ENCODE assay signal across 29 mouse cellular contexts in the genomic region with DNA sequence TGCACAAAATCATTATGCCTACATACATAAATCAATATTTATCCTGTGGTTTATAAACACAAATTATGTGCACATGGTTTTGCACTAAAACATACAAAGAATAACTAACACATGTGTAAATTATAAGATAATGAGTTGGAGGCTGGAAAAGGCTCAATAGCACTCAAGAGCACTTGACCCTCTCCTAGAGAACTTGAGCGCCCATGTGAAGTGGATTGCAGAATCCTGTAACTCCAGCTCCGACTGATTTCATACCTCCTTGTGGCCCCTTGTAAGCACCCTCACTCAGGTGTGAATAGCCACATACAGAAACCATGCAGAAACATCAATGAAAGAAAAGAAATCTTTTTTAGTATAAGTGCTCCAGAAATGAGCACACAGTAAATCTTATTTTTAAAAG.
DNase-seq lines count a peak whose midpoint lies in the region; ATAC-seq and TF ChIP-seq lines count a peak whose summit lies in the region.
"Had no signal": no experiment of that assay in that cellular context is flagged by ENCODE, and none has a peak within 500 bp of the region (broad histone marks: within the 10 kb centered on the region; RNA-seq: fewer than 3 reads in every experiment).

No protein-coding gene starts in this region.

- peak; percentile 78; the same call in 1 of the 2 replicates for ATAC-seq in lung, embryonic 15.5 days (ENCODE audit: borderline replicate concordance, extremely low read depth, low FRiP score, low TSS enrichment)
- peak; percentile 93 for ATAC-seq in lung, postnatal 0 days
- no peak for ATAC-seq in forebrain, postnatal 0 days
- ATAC-seq: forebrain, embryonic 15.5 days; Patski had no signal

- TF ChIP-seq EP300 in lung, postnatal 0 days (IDR thresholded peaks at IDR 0.05) = peak; percentile 51; the same call in 1 of the 2 replicates

- no peak for TF ChIP-seq CTCF in lung, postnatal 0 days (IDR thresholded peaks at IDR 0.05)
- TF ChIP-seq CTCF in forebrain, postnatal 0 days (IDR thresholded peaks at IDR 0.05; ENCODE audit: low read depth) = no peak

- no peak overlapping the region for H3K9ac ChIP-seq in lung, embryonic 15.5 days
- H3K9ac ChIP-seq in lung, postnatal 0 days (replicated peaks; ENCODE audit: low read depth) = no peak overlapping the region
- H3K9ac ChIP-seq in forebrain, postnatal 0 days = no peak overlapping the region
- H3K9ac ChIP-seq: embryonic facial prominence, embryonic 13.5 days; forebrain, embryonic 12.5 days; forebrain, embryonic 15.5 days; heart, embryonic 13.5 days; hindbrain, embryonic 12.5 days; hindbrain, embryonic 15.5 days had no signal

- DNase-seq in lung, postnatal 0 days (ENCODE audit: low spot score) = peak; percentile 75
- peak; percentile 8 for DNase-seq in lung, postnatal 25 days (ENCODE audit: low spot score)
- DNase-seq in kidney, postnatal 14 days = no peak
- no peak for DNase-seq in left cerebral cortex, postnatal 36 days (ENCODE audit: low spot score in 2 of 2)
- DNase-seq in forebrain, postnatal 0 days = no peak
- DNase-seq: adrenal gland, postnatal 14 days; B cell, adult 2 months; cerebellum, adult 11-12 months; cerebellum, adult 8-10 months; cerebellum, postnatal 10 days; cerebellum, postnatal 36 days; embryo, embryonic 11 days; gastrocnemius, postnatal 10 days; gastrocnemius, postnatal 36 days; heart, adult 2 months; heart, postnatal 14 days had no signal

- no peaks in the 10 kb centered on the region for H3K36me3 ChIP-seq in lung, embryonic 15.5 days
- no peaks in the 10 kb centered on the region for H3K36me3 ChIP-seq in lung, postnatal 0 days (ENCODE audit: insufficient read depth, low read length)
- H3K36me3 ChIP-seq in forebrain, postnatal 0 days (ENCODE audit: insufficient read depth) = no peaks in the 10 kb centered on the region
- H3K36me3 ChIP-seq: embryonic facial prominence, embryonic 10.5 days; embryonic facial prominence, embryonic 13.5 days; forebrain, embryonic 12.5 days; forebrain, embryonic 15.5 days; G1E; heart, embryonic 10.5 days; heart, embryonic 13.5 days; hindbrain, embryonic 12.5 days; hindbrain, embryonic 15.5 days had no signal

- no peak overlapping the region for H3K27ac ChIP-seq in lung, embryonic 15.5 days
- H3K27ac ChIP-seq in lung, postnatal 0 days (ENCODE audit: low read length) = no peak overlapping the region
- H3K27ac ChIP-seq in forebrain, postnatal 0 days (ENCODE audit: low read depth, low read length) = no peak overlapping the region
- H3K27ac ChIP-seq: embryonic facial prominence, embryonic 10.5 days; embryonic facial prominence, embryonic 13.5 days; forebrain, embryonic 12.5 days; forebrain, embryonic 15.5 days; heart, adult 2 months; heart, embryonic 10.5 days; heart, embryonic 13.5 days; hindbrain, embryonic 12.5 days; hindbrain, embryonic 15.5 days had no signal

- WGBS in lung, embryonic 15.5 days = 53% methylated on average over 2 of the region's 2 CpGs
- WGBS in lung, postnatal 0 days = 49% methylated on average over 2 of the region's 2 CpGs
- 71% methylated on average over 2 of the region's 2 CpGs for WGBS in forebrain, postnatal 0 days

- no peaks in the 10 kb centered on the region for H3K9me3 ChIP-seq in lung, embryonic 15.5 days
- H3K9me3 ChIP-seq in lung, postnatal 0 days (ENCODE audit: low read length) = no peaks in the 10 kb centered on the region
- no peaks in the 10 kb centered on the region for H3K9me3 ChIP-seq in forebrain, postnatal 0 days (ENCODE audit: low read length)
- H3K9me3 ChIP-seq: embryonic facial prominence, embryonic 10.5 days; embryonic facial prominence, embryonic 13.5 days; forebrain, embryonic 12.5 days; forebrain, embryonic 15.5 days; heart, embryonic 10.5 days; heart, embryonic 13.5 days; hindbrain, embryonic 12.5 days; hindbrain, embryonic 15.5 days had no signal

- H3K27me3 ChIP-seq in lung, embryonic 15.5 days = no peaks in the 10 kb centered on the region
- no peaks in the 10 kb centered on the region for H3K27me3 ChIP-seq in lung, postnatal 0 days (replicated peaks; ENCODE audit: insufficient read depth, low read length)
- H3K27me3 ChIP-seq in forebrain, postnatal 0 days (ENCODE audit: insufficient read depth, low read length) = no peaks in the 10 kb centered on the region
- H3K27me3 ChIP-seq: CH12.LX; embryonic facial prominence, embryonic 13.5 days; forebrain, embryonic 12.5 days; forebrain, embryonic 15.5 days; heart, embryonic 13.5 days; hindbrain, embryonic 12.5 days; hindbrain, embryonic 15.5 days; Patski had no signal

- intact Hi-C loops in left cerebral cortex, postnatal 36 days (cut with DNase I) = no loop called here

- no peak overlapping the region for H3K4me3 ChIP-seq in lung, embryonic 15.5 days
- no peak overlapping the region for H3K4me3 ChIP-seq in lung, postnatal 0 days (ENCODE audit: low read depth, low read length)
- no peak overlapping the region for H3K4me3 ChIP-seq in forebrain, postnatal 0 days (ENCODE audit: low read depth, low read length)
- H3K4me3 ChIP-seq: embryonic facial prominence, embryonic 10.5 days; embryonic facial prominence, embryonic 13.5 days; erythroblast, embryonic 14.5 days; forebrain, embryonic 12.5 days; forebrain, embryonic 15.5 days; heart, adult 2 months; heart, embryonic 10.5 days; heart, embryonic 13.5 days; hindbrain, embryonic 12.5 days; hindbrain, embryonic 15.5 days had no signal

- no peaks in the 10 kb centered on the region for H3K4me1 ChIP-seq in lung, embryonic 15.5 days
- H3K4me1 ChIP-seq in lung, postnatal 0 days (ENCODE audit: insufficient read depth, low read depth, low read length) = no peaks in the 10 kb centered on the region
- no peaks in the 10 kb centered on the region for H3K4me1 ChIP-seq in forebrain, postnatal 0 days (ENCODE audit: insufficient read depth)
- H3K4me1 ChIP-seq: embryonic facial prominence, embryonic 10.5 days; embryonic facial prominence, embryonic 13.5 days; forebrain, embryonic 12.5 days; forebrain, embryonic 15.5 days; heart, embryonic 10.5 days; heart, embryonic 13.5 days; hindbrain, embryonic 12.5 days; hindbrain, embryonic 15.5 days had no signal

- no peak overlapping the region for H3K4me2 ChIP-seq in lung, embryonic 15.5 days
- H3K4me2 ChIP-seq in lung, postnatal 0 days (replicated peaks; ENCODE audit: low read depth, low read length) = no peak overlapping the region
- no peak overlapping the region for H3K4me2 ChIP-seq in forebrain, postnatal 0 days (ENCODE audit: low read depth)
- H3K4me2 ChIP-seq: embryonic facial prominence, embryonic 13.5 days; forebrain, embryonic 12.5 days; forebrain, embryonic 15.5 days; heart, embryonic 13.5 days; hindbrain, embryonic 12.5 days; hindbrain, embryonic 15.5 days had no signal

Comparison
In these comparisons a context has a peak if more than half of its experiments do, and no peak if none do; other contexts are left out.
1. DNase-seq: peak in lung, postnatal 0 days (single experiment) and lung, postnatal 25 days (single experiment); none in kidney, postnatal 14 days (single experiment), left cerebral cortex, postnatal 36 days (0 of 2) and forebrain, postnatal 0 days (single experiment).